Comparison of ENCODE assay signal across 10 mouse cellular contexts in the genomic region with DNA sequence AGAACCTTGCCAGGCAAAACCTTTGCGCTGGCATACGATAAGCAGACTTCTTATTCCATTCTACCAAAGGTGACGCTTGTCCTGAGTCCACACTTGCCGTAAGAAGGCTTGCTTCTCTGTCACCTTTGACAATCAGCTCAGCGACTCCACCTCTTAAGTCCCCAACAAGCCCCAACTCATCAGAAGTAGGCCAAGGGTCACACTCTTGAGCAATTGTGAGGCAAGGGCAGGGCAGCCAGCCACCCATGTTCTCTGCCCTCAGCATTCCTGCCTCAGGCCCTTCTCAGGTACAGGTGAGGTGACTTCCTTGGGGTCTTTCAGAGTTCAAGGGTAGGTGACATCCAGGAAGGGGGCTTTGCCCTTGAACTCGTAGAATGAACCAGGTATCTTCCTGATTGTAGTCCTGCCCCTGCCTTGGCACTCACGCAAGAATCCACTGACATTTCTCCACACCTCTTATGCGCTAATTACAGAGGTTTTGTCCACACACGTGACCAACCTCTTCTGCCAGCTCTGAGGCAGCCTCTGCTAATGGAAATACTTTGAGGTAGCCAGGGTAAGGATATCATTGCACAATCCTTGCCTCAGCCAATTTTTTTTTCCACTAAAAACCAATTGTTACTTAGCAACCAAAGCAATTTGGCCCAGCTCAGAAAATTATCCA. TPM values are rescaled to one million over a fixed set of nuclear protein-coding genes. Genes with fewer than 3 reads are reported as not detected.
DNase-seq lines count a peak whose midpoint lies in the region; ATAC-seq and TF ChIP-seq lines count a peak whose summit lies in the region.
"Had no signal": no experiment of that assay in that cellular context is flagged by ENCODE, and none has a peak within 500 bp of the region (broad histone marks: within the 10 kb centered on the region; RNA-seq: fewer than 3 reads in every experiment).

No protein-coding gene starts in this region.

- H3K9me3 ChIP-seq in heart, postnatal 0 days (replicated peaks; ENCODE audit: control insufficient read depth, low read length), result no peaks in the 10 kb centered on the region
- H3K9me3 ChIP-seq in lung, embryonic 15.5 days, result no peaks in the 10 kb centered on the region
- H3K9me3 ChIP-seq in midbrain, embryonic 15.5 days, result no peaks in the 10 kb centered on the region
- H3K9me3 ChIP-seq: midbrain, embryonic 12.5 days had no signal

- no peaks in the 10 kb centered on the region for H3K27me3 ChIP-seq in heart, postnatal 0 days (ENCODE audit: control insufficient read depth, insufficient read depth, low read length)
- no peaks in the 10 kb centered on the region for H3K27me3 ChIP-seq in lung, embryonic 15.5 days
- H3K27me3 ChIP-seq in midbrain, embryonic 15.5 days (replicated peaks), result no peaks in the 10 kb centered on the region
- H3K27me3 ChIP-seq: midbrain, embryonic 12.5 days had no signal

- no peak for TF ChIP-seq CTCF in heart, postnatal 0 days (IDR thresholded peaks at IDR 0.05; ENCODE audit: low read depth)

- 72% methylated on average over 9 of the region's 9 CpGs for WGBS in heart, postnatal 0 days
- WGBS in lung, embryonic 15.5 days, result 72% methylated on average over 9 of the region's 9 CpGs
- 87% methylated on average over 9 of the region's 9 CpGs for WGBS in midbrain, embryonic 15.5 days

- peaks cover 19% of the 10 kb centered on the region for H3K4me1 ChIP-seq in heart, postnatal 0 days (ENCODE audit: control insufficient read depth, insufficient read depth)
- H3K4me1 ChIP-seq in lung, embryonic 15.5 days, result peaks cover 7% of the 10 kb centered on the region; the same call in 1 of the 2 replicates
- H3K4me1 ChIP-seq in midbrain, embryonic 15.5 days, result no peaks in the 10 kb centered on the region
- H3K4me1 ChIP-seq: midbrain, embryonic 12.5 days had no signal

- H3K27ac ChIP-seq in heart, postnatal 0 days (ENCODE audit: low read depth), result no peak overlapping the region
- no peak overlapping the region for H3K27ac ChIP-seq in lung, embryonic 15.5 days
- H3K27ac ChIP-seq in midbrain, embryonic 15.5 days, result no peak overlapping the region
- H3K27ac ChIP-seq: midbrain, embryonic 12.5 days had no signal

- no peak overlapping the region for H3K4me2 ChIP-seq in heart, postnatal 0 days (ENCODE audit: low read depth, low read length)
- H3K4me2 ChIP-seq in lung, embryonic 15.5 days, result no peak overlapping the region
- H3K4me2 ChIP-seq in midbrain, embryonic 15.5 days, result no peak overlapping the region
- H3K4me2 ChIP-seq: midbrain, embryonic 12.5 days had no signal

- DNase-seq in heart, postnatal 0 days (ENCODE audit: low spot score), result no peak
- DNase-seq in heart, adult 8-10 months (ENCODE audit: low spot score), result no peak
- DNase-seq in 3T3-L1 (ENCODE audit: low read depth, low spot score) (peak; percentile 49), NIH3T3 (ENCODE audit: low read depth) (peak; percentile 51)
- DNase-seq in thymus, adult 18-20 months, result no peak

- no peak overlapping the region for H3K4me3 ChIP-seq in heart, postnatal 0 days (ENCODE audit: low read depth, low read length)
- H3K4me3 ChIP-seq in lung, embryonic 15.5 days, result no peak overlapping the region
- H3K4me3 ChIP-seq in midbrain, embryonic 15.5 days, result no peak overlapping the region
- H3K4me3 ChIP-seq: midbrain, embryonic 12.5 days had no signal

- ATAC-seq in heart, postnatal 0 days (ENCODE audit: insufficient read depth, low read depth), result peak; percentile 46; the same call in 1 of the 2 replicates
- peak; percentile 53 for ATAC-seq in lung, embryonic 15.5 days (ENCODE audit: borderline replicate concordance, extremely low read depth, low FRiP score, low TSS enrichment)
- no peak for ATAC-seq in erythroblast, adult 5-6 weeks (replicated peaks; ENCODE audit: low FRiP score, poor library complexity, severe bottlenecking)
- ATAC-seq in midbrain, embryonic 15.5 days (replicated peaks), result no peak

- no peaks in the 10 kb centered on the region for H3K36me3 ChIP-seq in heart, postnatal 0 days (replicated peaks; ENCODE audit: control insufficient read depth, insufficient read depth, low read length)
- no peaks in the 10 kb centered on the region for H3K36me3 ChIP-seq in lung, embryonic 15.5 days
- no peaks in the 10 kb centered on the region for H3K36me3 ChIP-seq in midbrain, embryonic 15.5 days (replicated peaks)
- H3K36me3 ChIP-seq: midbrain, embryonic 12.5 days had no signal

- no peak for TF ChIP-seq EP300 in heart, postnatal 0 days (IDR thresholded peaks at IDR 0.05; ENCODE audit: low read depth)

- H3K9ac ChIP-seq in heart, postnatal 0 days (replicated peaks; ENCODE audit: low read depth, low read length), result no peak overlapping the region
- H3K9ac ChIP-seq in lung, embryonic 15.5 days, result no peak overlapping the region
- no peak overlapping the region for H3K9ac ChIP-seq in midbrain, embryonic 15.5 days
- H3K9ac ChIP-seq: midbrain, embryonic 12.5 days had no signal

RNA-seq across cellular contexts. Expression of a gene that starts 20.9 kb away (rescaled TPM):
- 40.4 and 61.8 TPM in 2 replicates for total RNA-seq in heart, postnatal 0 days (2014; rRNA removed; ENCODE audit: low replicate concordance)
- polyA plus RNA-seq in heart, postnatal 0 days (2015; fragmentation: Nextera tagmentation; extraction: Ambion mirVana), result 29.7 and 31.0 TPM in 2 replicates
- 10 to 100 TPM; 11.1 to 14.3 (median 12.8) TPM for total RNA-seq in heart, adult 8-10 months (2022)
- 49.9 and 50.8 TPM in 2 replicates for polyA plus RNA-seq in lung, embryonic 15.5 days (2015; fragmentation: Nextera tagmentation; extraction: Ambion mirVana)
- total RNA-seq in erythroblast, adult 5-6 weeks (2015; ENCODE audit: low replicate concordance), result 21.1 and 34.4 TPM in 2 replicates
- total RNA-seq in erythroblast, adult 5-6 weeks (2017; ENCODE audit: low replicate concordance), result 32.7 and 42.7 TPM in 2 replicates
- polyA plus RNA-seq in midbrain, embryonic 15.5 days (2015; fragmentation: Nextera tagmentation; extraction: Ambion mirVana), result 74.8 and 76.1 TPM in 2 replicates

RNA-seq across cellular contexts. Expression of a gene that starts 21.2 kb away (rescaled TPM):
- 4.1 TPM in 1 of 2 replicates, not detected in the other for total RNA-seq in heart, postnatal 0 days (2014; rRNA removed; ENCODE audit: low replicate concordance)
- 4.6 and 5.9 TPM in 2 replicates for polyA plus RNA-seq in heart, postnatal 0 days (2015; fragmentation: Nextera tagmentation; extraction: Ambion mirVana)
- 1 to 10 TPM; 1.8 to 4.4 (median 3.0) TPM for total RNA-seq in heart, adult 8-10 months (2022)
- polyA plus RNA-seq in lung, embryonic 15.5 days (2015; fragmentation: Nextera tagmentation; extraction: Ambion mirVana), result 4.0 and 5.0 TPM in 2 replicates
- not detected in 2 replicates for total RNA-seq in erythroblast, adult 5-6 weeks (2015; ENCODE audit: low replicate concordance)
- total RNA-seq in erythroblast, adult 5-6 weeks (2017; ENCODE audit: low replicate concordance), result not detected in 2 replicates
- polyA plus RNA-seq in midbrain, embryonic 15.5 days (2015; fragmentation: Nextera tagmentation; extraction: Ambion mirVana), result 5.8 and 6.4 TPM in 2 replicates
- total RNA-seq: hematopoietic stem cell, adult 5-6 weeks had no signal

Comparison
In these comparisons a context has a peak if more than half of its experiments do, and no peak if none do; other contexts are left out.
1. ATAC-seq: peak in heart, postnatal 0 days (single experiment) and lung, embryonic 15.5 days (single experiment); none in erythroblast, adult 5-6 weeks (single experiment) and midbrain, embryonic 15.5 days (single experiment).
2. DNase-seq: peak in 3T3-L1 (single experiment) and NIH3T3 (single experiment); none in heart, postnatal 0 days (single experiment), heart, adult 8-10 months (single experiment) and thymus, adult 18-20 months (0 of 2).